9 mouse cellular contexts compared by ENCODE assay signal in the genomic region with DNA sequence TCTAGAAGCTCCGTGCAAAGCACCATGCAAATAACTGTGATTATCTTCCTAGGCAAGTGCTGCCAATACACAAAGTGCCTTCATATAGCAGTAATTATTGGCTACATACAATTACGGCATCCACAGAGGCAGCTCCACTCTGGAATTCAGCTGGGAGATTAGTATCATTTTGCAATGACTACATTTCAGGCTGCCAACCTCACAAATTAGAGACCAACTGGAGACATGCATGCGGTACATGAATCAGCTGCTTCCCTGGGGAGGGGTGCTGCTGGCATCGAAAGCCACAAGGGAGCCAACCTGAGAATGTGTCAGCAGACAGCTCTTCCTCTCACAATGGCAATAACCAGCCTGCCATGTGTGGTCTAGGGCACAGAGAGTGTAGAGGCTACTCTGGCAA.
DNase-seq lines count a peak whose midpoint lies in the region; ATAC-seq and TF ChIP-seq lines count a peak whose summit lies in the region.
"Had no signal": no experiment of that assay in that cellular context is flagged by ENCODE, and none has a peak within 500 bp of the region (broad histone marks: within the 10 kb centered on the region; RNA-seq: fewer than 3 reads in every experiment).

No protein-coding gene starts in this region.

- TF ChIP-seq EP300 in stomach, postnatal 0 days (optimal IDR thresholded peaks at IDR 0.05): no peak

- no peak overlapping the region for H3K9ac ChIP-seq in forebrain, embryonic 11.5 days (ENCODE audit: low read length)
- H3K9ac ChIP-seq in forebrain, embryonic 13.5 days: no peak overlapping the region
- H3K9ac ChIP-seq in stomach, postnatal 0 days (ENCODE audit: low read length): no peak overlapping the region

- DNase-seq in forebrain, embryonic 10.5 days (ENCODE audit: extremely low spot score, low spot score): no peak
- DNase-seq in forebrain, embryonic 11.5 days (ENCODE audit: low spot score): no peak
- DNase-seq in 416B (ENCODE audit: low read depth): peak; percentile 80
- DNase-seq in layer of hippocampus, postnatal 36 days: peak; percentile 41 to 56
- DNase-seq in yolk sac, embryonic 10.5 days (ENCODE audit: low spot score): no peak
- no peak for DNase-seq in stomach, postnatal 0 days (ENCODE audit: low spot score)
- DNase-seq: cerebellum, adult 9-10 months had no signal

- H3K9me3 ChIP-seq in forebrain, embryonic 10.5 days: no peaks in the 10 kb centered on the region
- H3K9me3 ChIP-seq in forebrain, embryonic 11.5 days (ENCODE audit: control insufficient read depth, low read length): no peaks in the 10 kb centered on the region
- no peaks in the 10 kb centered on the region for H3K9me3 ChIP-seq in forebrain, embryonic 13.5 days (replicated peaks)
- no peaks in the 10 kb centered on the region for H3K9me3 ChIP-seq in stomach, postnatal 0 days (ENCODE audit: control insufficient read depth, low read length)

- WGBS in forebrain, embryonic 10.5 days: 88% methylated on average over 4 of the region's 4 CpGs
- WGBS in forebrain, embryonic 11.5 days: 81% methylated on average over 4 of the region's 4 CpGs
- WGBS in forebrain, embryonic 13.5 days: 57% methylated on average over 4 of the region's 4 CpGs
- 72% methylated on average over 4 of the region's 4 CpGs for WGBS in stomach, postnatal 0 days

- TF ChIP-seq CTCF in stomach, postnatal 0 days (IDR thresholded peaks at IDR 0.05; ENCODE audit: low read depth): no peak

- no peaks in the 10 kb centered on the region for H3K36me3 ChIP-seq in forebrain, embryonic 10.5 days (replicated peaks)
- no peaks in the 10 kb centered on the region for H3K36me3 ChIP-seq in forebrain, embryonic 11.5 days (ENCODE audit: control insufficient read depth, insufficient read depth, low read length)
- no peaks in the 10 kb centered on the region for H3K36me3 ChIP-seq in forebrain, embryonic 13.5 days (ENCODE audit: poor library complexity, severe bottlenecking)
- no peaks in the 10 kb centered on the region for H3K36me3 ChIP-seq in stomach, postnatal 0 days (ENCODE audit: control insufficient read depth, insufficient read depth, low read length)

- ATAC-seq in forebrain, embryonic 11.5 days (replicated peaks; ENCODE audit: low FRiP score): no peak
- ATAC-seq in forebrain, embryonic 13.5 days: peak; percentile 74
- no peak for ATAC-seq in stomach, postnatal 0 days (ENCODE audit: low FRiP score, low TSS enrichment)
- no peak for ATAC-seq in CD4-positive, CD25-positive, alpha-beta regulatory T cell, adult 4 months

- no peak overlapping the region for H3K4me3 ChIP-seq in forebrain, embryonic 10.5 days
- H3K4me3 ChIP-seq in forebrain, embryonic 11.5 days (ENCODE audit: low read depth, low read length): no peak overlapping the region
- H3K4me3 ChIP-seq in forebrain, embryonic 13.5 days: no peak overlapping the region
- no peak overlapping the region for H3K4me3 ChIP-seq in stomach, postnatal 0 days (ENCODE audit: low read depth, low read length)

- peaks cover 40% of the 10 kb centered on the region for H3K4me1 ChIP-seq in forebrain, embryonic 10.5 days
- H3K4me1 ChIP-seq in forebrain, embryonic 11.5 days (replicated peaks; ENCODE audit: control insufficient read depth, insufficient read depth, low read length): peaks cover 7% of the 10 kb centered on the region; the same call in 1 of the 2 replicates
- peaks cover 38% of the 10 kb centered on the region for H3K4me1 ChIP-seq in forebrain, embryonic 13.5 days
- no peaks in the 10 kb centered on the region for H3K4me1 ChIP-seq in stomach, postnatal 0 days (replicated peaks; ENCODE audit: control insufficient read depth, insufficient read depth)

- no peaks in the 10 kb centered on the region for H3K27me3 ChIP-seq in forebrain, embryonic 10.5 days (ENCODE audit: poor library complexity, severe bottlenecking)
- H3K27me3 ChIP-seq in forebrain, embryonic 11.5 days (ENCODE audit: control insufficient read depth, insufficient read depth, low read length): no peaks in the 10 kb centered on the region
- H3K27me3 ChIP-seq in forebrain, embryonic 13.5 days: no peaks in the 10 kb centered on the region
- H3K27me3 ChIP-seq in stomach, postnatal 0 days (ENCODE audit: control insufficient read depth, insufficient read depth, low read length): no peaks in the 10 kb centered on the region

- no peak overlapping the region for H3K4me2 ChIP-seq in forebrain, embryonic 11.5 days (ENCODE audit: low read depth, low read length, severe bottlenecking)
- no peak overlapping the region for H3K4me2 ChIP-seq in forebrain, embryonic 13.5 days
- H3K4me2 ChIP-seq in stomach, postnatal 0 days (replicated peaks; ENCODE audit: low read depth): no peak overlapping the region

- peak overlapping the region; percentile 35; the same call in 1 of the 2 replicates for H3K27ac ChIP-seq in forebrain, embryonic 10.5 days
- H3K27ac ChIP-seq in forebrain, embryonic 11.5 days (ENCODE audit: low read depth, low read length): no peak overlapping the region
- peak overlapping the region; percentile 71 for H3K27ac ChIP-seq in forebrain, embryonic 13.5 days
- H3K27ac ChIP-seq in stomach, postnatal 0 days (replicated peaks): no peak overlapping the region

Comparison
In these comparisons a context has a peak if more than half of its experiments do, and no peak if none do; other contexts are left out.
1. H3K27ac ChIP-seq: peak in forebrain, embryonic 10.5 days (single experiment) and forebrain, embryonic 13.5 days (single experiment); none in forebrain, embryonic 11.5 days (single experiment) and stomach, postnatal 0 days (single experiment).
2. DNase-seq: peak in 416B (single experiment) and layer of hippocampus, postnatal 36 days (2 of 2); none in forebrain, embryonic 10.5 days (single experiment), forebrain, embryonic 11.5 days (single experiment), yolk sac, embryonic 10.5 days (single experiment) and stomach, postnatal 0 days (single experiment).